Mouse (Mus musculus) heart, embryonic 10.5 days (tissue): ENCODE measurements around the gene Abt1. TPM values are rescaled to one million over a fixed set of nuclear protein-coding genes. Genes with fewer than 3 reads are reported as not detected.

Source experiments
- polyA plus RNA-seq: library from polyadenylated mRNA; unstranded; fragments of >200 nt; fragmentation: Nextera tagmentation; extraction: Ambion mirVana; gene quantifications from 2 replicates; pipeline ENCODE4 v1.2.1, GENCODE M21; 2016

The Abt1 gene
- polyA plus RNA-seq, 1 experiment from 2014 or later = 13.0 TPM

Other genes with a start within 250 kb of the Abt1 start
- gene Vmn1r220, start 235.9 kb downstream of the Abt1 start, polyA plus RNA-seq = not detected in 2 replicates
- gene Vmn1r221, start 209.7 kb downstream of the Abt1 start, polyA plus RNA-seq = not detected in 2 replicates
- not detected in 2 replicates for gene Vmn1r222, start 187.9 kb downstream of the Abt1 start, polyA plus RNA-seq
- not detected in 2 replicates for gene Vmn1r223, start 176.7 kb downstream of the Abt1 start, polyA plus RNA-seq
- gene Zfp322a, start 54.7 kb downstream of the Abt1 start, polyA plus RNA-seq = 39.0 and 42.2 TPM in 2 replicates
- 0.04 and 0.96 TPM in 2 replicates for gene Btn1a1, start 42.0 kb upstream of the Abt1 start, polyA plus RNA-seq
- gene Btn2a2, start 65.0 kb upstream of the Abt1 start, polyA plus RNA-seq = 0.30 and 0.75 TPM in 2 replicates
- gene Hist1h4h, start 107.2 kb upstream of the Abt1 start, polyA plus RNA-seq = 2.5 and 2.8 TPM in 2 replicates
- 1.7 and 4.9 TPM in 2 replicates for gene Hist1h2af, start 110.0 kb upstream of the Abt1 start, polyA plus RNA-seq
- gene Hist1h3g, start 111.6 kb upstream of the Abt1 start, polyA plus RNA-seq = 3.2 and 3.5 TPM in 2 replicates
- 0.22 and 0.73 TPM in 2 replicates for gene Hist1h2bh, start 119.5 kb upstream of the Abt1 start, polyA plus RNA-seq
- gene Hist1h3f, start 120.2 kb upstream of the Abt1 start, polyA plus RNA-seq = 0.31 and 0.99 TPM in 2 replicates
- 0.51 TPM in 1 of 2 replicates, not detected in the other for gene Hist1h4f, start 127.8 kb upstream of the Abt1 start, polyA plus RNA-seq
- 0.17 and 0.36 TPM in 2 replicates for gene Hist1h1d, start 129.4 kb upstream of the Abt1 start, polyA plus RNA-seq
- 3.0 and 3.5 TPM in 2 replicates for gene Hist1h3e, start 138.5 kb upstream of the Abt1 start, polyA plus RNA-seq
- gene Hist1h2ae, start 147.4 kb upstream of the Abt1 start, polyA plus RNA-seq = 39.9 and 49.4 TPM in 2 replicates
- 2.8 and 4.8 TPM in 2 replicates for gene Hist1h2bg, start 147.5 kb upstream of the Abt1 start, polyA plus RNA-seq
- gene Hist1h2bf, start 150.3 kb upstream of the Abt1 start, polyA plus RNA-seq = 1.1 and 1.8 TPM in 2 replicates
- gene Hist1h2ad, start 150.5 kb upstream of the Abt1 start, polyA plus RNA-seq = 0.54 and 1.1 TPM in 2 replicates
- 1.4 and 5.3 TPM in 2 replicates for gene Hist1h3d, start 151.9 kb upstream of the Abt1 start, polyA plus RNA-seq
- gene Hist1h4d, start 157.7 kb upstream of the Abt1 start, polyA plus RNA-seq = 41.9 and 60.3 TPM in 2 replicates
- gene Hist1h2be, start 197.3 kb upstream of the Abt1 start, polyA plus RNA-seq = 1.2 and 1.9 TPM in 2 replicates
- 9.5 and 11.1 TPM in 2 replicates for gene Hist1h1e, start 198.7 kb upstream of the Abt1 start, polyA plus RNA-seq